Mouse (Mus musculus): Measurements from ENCODE around the gene Iqcd. TPM values are rescaled to one million over a fixed set of nuclear protein-coding genes. Genes with fewer than 3 reads are reported as not detected.

Gene Iqcd
- polyA plus RNA-seq (2016; fragmentation: Nextera tagmentation; extraction: Ambion mirVana), result 0.60 and 1.7 TPM in 2 replicates

- under 1% methylated on average over 33 of the region's 35 CpGs for WGBS
- H3K9ac ChIP-seq (replicated peaks), result peak within 1 kb of the TSS; percentile 74
These were observed at the start of gene Iqcd, which contains the start of gene Tpcn1 for GRCm38 (mm10) chr5:120588569-120589094. Gene Iqcd, plus strand, starts transcription at chr5:120589016. Gene Tpcn1, minus strand, starts transcription at chr5:120588673.

GRCm38 (mm10) chr5:120548236-120548850 lies 40.5 kb upstream of the Iqcd start:
- Histone ChIP-seq H3K4me3 (no peak overlapping the region), H3K27ac (replicated peaks) (no peak overlapping the region), H3K4me1 (no peaks in the 10 kb centered on the region), H3K36me3 (peaks cover 23% of the 10 kb centered on the region), H3K4me2 (replicated peaks) (no peak overlapping the region), H3K9me3 (no peaks in the 10 kb centered on the region), H3K9ac (replicated peaks) (no peak overlapping the region), H3K27me3 (no peaks in the 10 kb centered on the region)
- no peak for ATAC-seq (ENCODE audit: low FRiP score, low read depth)
- WGBS, result 80% methylated on average over 11 of the region's 11 CpGs

More at GRCm38 (mm10) chr5:120588569-120589094, at the start of gene Iqcd, which contains the start of gene Tpcn1:
- Histone ChIP-seq H3K27ac (replicated peaks) (peak within 1 kb of the TSS; percentile 43; the same call in 1 of the 2 replicates), H3K4me1 (peaks cover 27% of the 10 kb centered on the region), H3K9me3 (no peaks in the 10 kb centered on the region), H3K27me3 (peaks cover 16% of the 10 kb centered on the region; the same call in 1 of the 2 replicates), H3K36me3 (0 out of 2 replicates have a peak, but pooled peaks cover 5% of the 10 kb centered on the region), H3K4me3 (peak within 1 kb of the TSS; percentile 73), H3K4me2 (replicated peaks) (peak within 1 kb of the TSS; percentile 70)
- peak; percentile 98 for ATAC-seq (ENCODE audit: low FRiP score, low read depth)

- Histone ChIP-seq H3K27ac (replicated peaks) (no peak overlapping the region), H3K4me1 (no peaks in the 10 kb centered on the region), H3K36me3 (peaks cover 32% of the 10 kb centered on the region; the same call in 1 of the 2 replicates), H3K4me2 (replicated peaks) (no peak overlapping the region), H3K4me3 (no peak overlapping the region), H3K9me3 (no peaks in the 10 kb centered on the region), H3K27me3 (no peaks in the 10 kb centered on the region), H3K9ac (replicated peaks) (no peak overlapping the region)
- 84% methylated on average over 5 of the region's 5 CpGs for WGBS
- ATAC-seq (ENCODE audit: low FRiP score, low read depth), result no peak
These were observed 38.7 kb upstream of the Iqcd start for GRCm38 (mm10) chr5:120550137-120550536.

- no peak for ATAC-seq (ENCODE audit: low FRiP score, low read depth)
- peaks cover 37% of the 10 kb centered on the region for H3K36me3 ChIP-seq
- no peak overlapping the region for H3K4me2 ChIP-seq (replicated peaks)
- no peak overlapping the region for H3K9ac ChIP-seq (replicated peaks)
- no peaks in the 10 kb centered on the region for H3K9me3 ChIP-seq
- WGBS, result 96% methylated on average over 5 of the region's 5 CpGs
- no peak overlapping the region for H3K27ac ChIP-seq (replicated peaks)
- no peaks in the 10 kb centered on the region for H3K4me1 ChIP-seq
- no peak overlapping the region for H3K4me3 ChIP-seq
- no peaks in the 10 kb centered on the region for H3K27me3 ChIP-seq
These were observed 38.1 kb upstream of the Iqcd start for GRCm38 (mm10) chr5:120550673-120551072.

DNA sequence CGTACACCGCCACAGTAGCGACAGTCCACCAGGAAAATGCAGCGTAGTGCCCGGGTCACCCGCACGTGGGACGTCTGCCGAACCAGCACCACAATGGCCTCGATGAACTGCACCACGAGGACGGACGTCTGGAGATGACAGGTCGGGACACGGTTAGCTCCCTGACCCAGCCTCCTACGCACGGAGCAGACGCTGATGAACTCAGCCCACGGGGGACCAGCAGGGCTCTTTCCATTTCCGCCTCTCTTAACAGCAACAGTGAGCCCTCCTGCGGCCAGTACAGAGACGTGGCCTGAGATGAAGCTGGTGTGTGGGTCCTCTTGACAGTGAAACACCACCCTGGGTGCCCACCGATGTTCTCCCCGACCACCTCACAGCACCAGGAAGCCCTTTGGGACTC lies 32.9 kb upstream of the Iqcd start:
- H3K4me3 ChIP-seq, result no peak overlapping the region
- no peak for ATAC-seq (ENCODE audit: low FRiP score, low read depth)
- 89% methylated on average over 24 of the region's 24 CpGs for WGBS

DNA sequence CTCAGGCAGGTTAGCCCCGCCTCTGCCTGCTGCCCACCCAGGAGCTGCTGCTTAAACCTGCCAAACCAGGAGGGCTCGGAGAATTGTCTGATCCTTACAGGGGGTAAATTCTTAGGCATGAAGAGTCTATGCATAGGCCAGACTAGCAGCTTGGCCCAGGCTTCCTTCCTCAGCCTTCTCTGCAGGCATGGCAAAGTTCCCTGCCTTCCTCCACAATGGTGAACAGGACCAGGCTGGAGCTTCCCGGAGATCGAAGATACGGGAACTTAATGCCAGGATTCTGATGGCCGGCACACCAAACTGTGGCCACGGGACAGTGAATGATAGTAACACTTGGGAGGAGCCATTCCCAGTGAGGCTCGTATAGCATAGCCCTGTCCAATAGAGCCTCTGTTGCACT lies 30.8 kb upstream of the Iqcd start:
- WGBS, result 76% methylated on average over 8 of the region's 8 CpGs
- peaks cover 29% of the 10 kb centered on the region for H3K4me1 ChIP-seq
- peaks cover 27% of the 10 kb centered on the region for H3K36me3 ChIP-seq
- no peak overlapping the region for H3K4me3 ChIP-seq
- H3K9me3 ChIP-seq, result no peaks in the 10 kb centered on the region
- no peak overlapping the region for H3K4me2 ChIP-seq (replicated peaks)
- H3K27ac ChIP-seq (replicated peaks), result no peak overlapping the region
- no peaks in the 10 kb centered on the region for H3K27me3 ChIP-seq
- no peak for ATAC-seq (ENCODE audit: low FRiP score, low read depth)
- H3K9ac ChIP-seq (replicated peaks), result no peak overlapping the region

More for the DNA sequence above, 32.9 kb upstream of the Iqcd start:
- no peaks in the 10 kb centered on the region for H3K9me3 ChIP-seq
- H3K27me3 ChIP-seq, result no peaks in the 10 kb centered on the region
- H3K4me2 ChIP-seq (replicated peaks), result no peak overlapping the region
- peaks cover 21% of the 10 kb centered on the region for H3K4me1 ChIP-seq
- no peak overlapping the region for H3K9ac ChIP-seq (replicated peaks)
- H3K36me3 ChIP-seq, result peaks cover 37% of the 10 kb centered on the region
- H3K27ac ChIP-seq (replicated peaks), result no peak overlapping the region

DNA sequence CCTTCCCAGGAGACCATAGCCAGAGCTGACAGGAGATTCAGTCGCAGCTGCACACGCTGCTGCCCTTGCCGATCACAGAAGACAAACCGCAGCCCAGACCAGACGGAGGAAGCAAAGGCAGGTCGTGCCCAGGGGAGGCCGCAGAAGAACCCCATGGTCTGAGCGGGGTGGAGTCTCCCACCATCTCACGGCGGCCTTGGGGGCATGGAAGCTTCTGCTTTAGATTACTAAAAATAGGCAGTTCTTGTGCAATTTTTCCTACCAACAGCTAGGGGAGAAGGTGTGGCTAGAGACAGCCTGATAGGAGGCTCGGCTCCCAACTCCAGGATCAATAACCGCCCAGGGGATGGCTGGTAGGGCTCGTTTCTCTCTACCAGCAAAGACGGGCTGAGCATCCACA lies 30.1 kb upstream of the Iqcd start:
- Histone ChIP-seq H3K4me1 (peaks cover 36% of the 10 kb centered on the region), H3K27ac (replicated peaks) (no peak overlapping the region), H3K27me3 (no peaks in the 10 kb centered on the region), H3K9ac (replicated peaks) (no peak overlapping the region), H3K36me3 (peaks cover 20% of the 10 kb centered on the region), H3K4me2 (replicated peaks) (no peak overlapping the region), H3K9me3 (no peaks in the 10 kb centered on the region), H3K4me3 (no peak overlapping the region)
- ATAC-seq (ENCODE audit: low FRiP score, low read depth), result no peak
- WGBS, result 81% methylated on average over 14 of the region's 14 CpGs

DNA sequence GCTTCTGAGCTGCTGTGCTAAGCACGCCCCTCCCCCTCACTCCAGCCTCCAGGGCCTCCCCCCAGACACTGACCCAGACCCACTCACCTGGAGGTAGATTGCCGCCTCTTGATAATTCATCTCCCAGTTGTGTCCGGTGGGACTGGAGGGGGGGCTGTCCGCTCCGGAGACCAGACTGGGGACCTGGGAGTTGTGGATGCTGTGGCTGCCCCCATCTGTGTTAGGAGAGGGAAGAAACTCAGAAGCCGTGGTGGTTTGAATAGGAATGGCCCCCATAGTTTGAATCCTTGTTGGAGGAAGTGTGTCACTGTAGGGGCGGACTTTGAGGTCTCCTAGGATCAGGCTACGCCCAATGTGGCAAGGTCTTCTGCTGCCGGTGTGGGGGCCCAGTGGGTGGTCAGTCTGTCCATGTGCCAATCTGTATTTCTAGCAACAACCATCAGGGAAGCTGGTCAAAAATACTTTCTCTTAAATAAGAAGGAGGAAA lies 28.6 kb upstream of the Iqcd start:
- H3K4me1 ChIP-seq, result peaks cover 48% of the 10 kb centered on the region
- WGBS, result 73% methylated on average over 9 of the region's 9 CpGs
- ATAC-seq (ENCODE audit: low FRiP score, low read depth), result no peak
- no peak overlapping the region for H3K4me3 ChIP-seq
- H3K4me2 ChIP-seq (replicated peaks), result no peak overlapping the region
- 0 out of 2 replicates have a peak overlapping the region, but pooled peaks have one; percentile 20 for H3K9ac ChIP-seq (replicated peaks)
- peak overlapping the region; percentile 66 for H3K27ac ChIP-seq (replicated peaks)
- H3K27me3 ChIP-seq, result no peaks in the 10 kb centered on the region
- H3K9me3 ChIP-seq, result no peaks in the 10 kb centered on the region
- peaks cover 8% of the 10 kb centered on the region for H3K36me3 ChIP-seq

GRCm38 (mm10) chr5:120560616-120561311 lies 28.1 kb upstream of the Iqcd start:
- Histone ChIP-seq H3K36me3 (peaks cover 3% of the 10 kb centered on the region), H3K27ac (replicated peaks) (peak overlapping the region; percentile 66), H3K4me2 (replicated peaks) (peak overlapping the region; percentile 16; the same call in 1 of the 2 replicates), H3K9ac (replicated peaks) (no peak overlapping the region), H3K4me1 (peaks cover 54% of the 10 kb centered on the region), H3K9me3 (no peaks in the 10 kb centered on the region), H3K27me3 (no peaks in the 10 kb centered on the region), H3K4me3 (no peak overlapping the region)
- ATAC-seq (ENCODE audit: low FRiP score, low read depth), result peak; percentile 73
- WGBS, result 17% methylated on average over 16 of the region's 16 CpGs

DNA sequence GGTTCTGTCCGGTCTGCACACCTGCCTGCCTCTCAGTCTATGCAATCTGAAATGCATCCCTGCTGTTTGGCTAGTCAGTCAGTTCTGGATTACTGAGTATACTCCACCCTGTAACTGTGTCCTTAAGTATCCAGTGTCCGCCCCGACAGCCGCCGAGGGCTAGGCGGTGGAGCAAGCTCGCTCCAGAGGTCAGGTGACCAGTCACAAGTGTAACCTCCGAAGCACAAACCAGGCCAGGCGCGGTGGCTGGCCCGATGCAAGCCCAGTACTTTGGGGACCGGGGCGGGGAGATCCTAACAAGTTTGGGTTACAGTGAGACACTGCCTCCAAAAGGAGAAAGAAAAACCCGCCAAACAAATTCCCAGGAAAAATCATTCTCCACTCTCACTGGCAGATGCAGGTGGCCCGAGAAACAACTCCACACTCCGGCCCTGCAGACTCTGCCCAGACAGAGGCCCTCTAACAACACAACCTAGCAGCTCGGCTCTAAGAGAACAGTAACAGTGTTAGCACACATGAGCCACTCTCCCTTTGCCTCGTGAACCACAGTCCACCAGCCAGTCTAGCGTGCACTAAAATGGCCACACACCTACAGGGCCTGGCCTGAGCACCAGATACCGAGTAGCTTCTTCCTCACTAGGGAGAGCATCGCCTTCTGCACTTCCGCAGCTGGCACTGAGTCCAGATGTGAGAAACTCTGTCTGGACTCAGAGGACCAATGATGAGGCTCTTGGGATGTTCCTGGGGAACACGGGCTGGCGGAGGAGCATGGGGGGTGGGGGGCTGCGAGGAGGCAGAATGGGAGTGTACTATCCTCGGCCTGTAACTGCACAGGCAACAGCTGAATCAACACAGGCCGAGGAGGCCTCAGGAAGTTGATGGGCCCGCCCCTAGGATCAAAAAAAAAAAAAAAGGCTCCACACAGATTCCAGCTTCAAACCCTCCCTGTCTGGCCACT lies 25.6 kb upstream of the Iqcd start:
- H3K27me3 ChIP-seq, result no peaks in the 10 kb centered on the region
- no peak overlapping the region for H3K4me3 ChIP-seq
- no peak for ATAC-seq (ENCODE audit: low FRiP score, low read depth)
- no peaks in the 10 kb centered on the region for H3K36me3 ChIP-seq
- 60% methylated on average over 28 of the region's 28 CpGs for WGBS
- H3K27ac ChIP-seq (replicated peaks), result peak overlapping the region; percentile 56
- no peak overlapping the region for H3K9ac ChIP-seq (replicated peaks)
- no peaks in the 10 kb centered on the region for H3K9me3 ChIP-seq
- H3K4me1 ChIP-seq, result peaks cover 79% of the 10 kb centered on the region
- no peak overlapping the region for H3K4me2 ChIP-seq (replicated peaks)

DNA sequence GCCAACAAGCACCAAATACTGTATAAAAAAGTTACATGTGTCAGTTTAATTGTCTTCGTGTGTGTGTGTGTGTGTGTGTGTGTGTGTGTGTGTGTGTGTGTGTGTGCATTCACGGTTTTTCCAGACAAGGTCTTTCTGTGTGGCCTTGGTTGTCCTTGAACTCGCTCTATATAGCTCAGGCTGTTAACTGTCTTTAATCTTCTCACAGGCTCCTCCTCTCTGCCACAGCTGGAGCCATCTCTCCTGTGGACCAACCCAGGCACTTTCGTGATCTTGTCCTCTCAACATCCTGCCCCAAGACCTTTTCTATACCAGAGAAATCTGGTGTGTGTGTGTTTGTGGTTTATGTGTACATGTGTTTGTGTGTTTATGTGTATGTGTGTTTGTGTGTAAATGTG lies 24.9 kb upstream of the Iqcd start:
- Histone ChIP-seq H3K27ac (replicated peaks) (peak overlapping the region; percentile 46; the same call in 1 of the 2 replicates), H3K4me2 (replicated peaks) (no peak overlapping the region), H3K36me3 (no peaks in the 10 kb centered on the region), H3K4me1 (peaks cover 79% of the 10 kb centered on the region), H3K27me3 (no peaks in the 10 kb centered on the region), H3K4me3 (no peak overlapping the region), H3K9ac (replicated peaks) (no peak overlapping the region), H3K9me3 (no peaks in the 10 kb centered on the region)
- ATAC-seq (ENCODE audit: low FRiP score, low read depth), result no peak
- 46% methylated on average over 4 of the region's 4 CpGs for WGBS
